Mouse (Mus musculus) testis, postnatal 10 days (tissue): ENCODE data around the gene Rps21.

Source experiments
- DNase-seq: peaks from one replicate; pipeline ENCODE4 v3.0.0; 2021; ENCODE audit warnings: low spot score

Gene Rps21

DNA sequence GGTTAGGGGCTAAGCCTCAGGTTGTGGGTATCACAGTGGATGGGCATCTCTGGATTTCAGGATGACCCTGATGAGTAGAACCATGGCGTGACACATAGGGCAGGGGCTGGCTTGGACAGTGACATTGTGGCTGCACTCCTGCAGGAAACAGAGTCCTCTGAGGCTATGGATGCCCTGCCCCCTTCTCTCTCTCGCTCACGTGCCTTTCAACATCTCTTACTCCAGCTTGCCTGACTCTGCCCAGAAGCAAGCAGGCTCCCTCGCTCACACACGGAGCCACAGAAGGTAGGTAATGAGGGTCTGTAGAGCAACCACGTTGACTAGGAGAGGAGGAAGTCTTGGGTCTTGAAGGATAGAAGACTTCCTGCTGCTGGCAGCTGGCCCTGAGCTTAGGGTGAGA is 33.3 kb downstream of the Rps21 start:
- no peak for DNase-seq

DNA sequence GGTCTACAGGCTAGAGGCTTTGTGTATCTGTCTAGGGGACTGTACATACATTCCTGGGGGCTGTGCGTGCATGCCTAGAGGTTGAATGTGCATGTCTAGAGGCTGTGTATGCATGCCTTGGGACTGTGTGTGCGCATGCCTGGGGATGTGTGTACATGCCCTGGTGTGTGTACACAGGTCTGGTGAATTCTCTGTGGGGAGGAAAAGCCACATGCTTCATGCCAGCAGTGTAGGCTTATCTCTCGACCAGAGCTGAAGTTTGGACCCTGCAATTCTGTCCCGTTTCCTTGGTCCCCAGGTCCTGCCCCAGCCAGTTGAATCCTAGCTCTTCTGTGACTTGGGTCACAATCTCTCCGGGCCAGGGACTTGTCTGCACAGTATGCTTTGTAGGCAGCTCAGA is 34.4 kb downstream of the Rps21 start:
- DNase-seq: no peak

DNA sequence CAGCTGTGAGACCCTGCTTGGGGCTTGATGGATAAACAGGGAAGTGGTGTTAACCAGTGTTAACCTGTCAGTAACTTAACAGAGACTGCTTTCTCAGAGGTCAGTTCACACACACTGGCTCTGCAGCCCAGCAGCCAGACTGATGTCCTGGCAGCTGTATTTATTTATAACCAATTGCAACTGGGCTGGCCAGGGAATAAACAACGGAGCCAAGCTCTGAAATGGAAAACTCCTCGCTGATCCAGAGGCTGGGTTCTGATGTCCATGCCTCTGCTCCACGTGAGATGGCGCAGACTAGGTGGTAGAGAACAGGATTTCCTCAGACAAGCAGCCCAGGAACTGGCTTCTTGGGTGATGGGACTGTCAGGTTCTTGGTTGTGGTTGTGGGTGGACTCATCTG is 34.8 kb downstream of the Rps21 start:
- DNase-seq: no peak

DNA sequence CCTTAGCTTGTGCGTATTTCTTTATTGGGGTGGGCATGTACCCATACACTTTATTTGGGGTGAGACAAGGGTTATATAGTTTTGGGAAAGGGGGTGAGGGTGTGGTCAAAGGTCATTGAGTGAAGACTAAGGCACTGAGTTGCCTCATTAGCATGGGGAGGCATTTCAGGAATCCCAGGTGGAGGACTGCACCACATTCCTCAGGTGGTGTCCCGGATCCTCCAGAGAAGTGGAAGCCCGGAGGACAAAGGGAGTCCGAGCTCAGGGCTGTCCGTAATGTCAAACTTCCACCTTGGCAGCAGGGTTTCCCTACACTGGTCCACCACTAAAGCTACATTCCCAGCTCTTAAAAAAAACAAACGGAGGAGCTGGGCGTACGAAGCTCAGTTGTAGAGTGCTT is 35.7 kb downstream of the Rps21 start:
- no peak for DNase-seq

DNA sequence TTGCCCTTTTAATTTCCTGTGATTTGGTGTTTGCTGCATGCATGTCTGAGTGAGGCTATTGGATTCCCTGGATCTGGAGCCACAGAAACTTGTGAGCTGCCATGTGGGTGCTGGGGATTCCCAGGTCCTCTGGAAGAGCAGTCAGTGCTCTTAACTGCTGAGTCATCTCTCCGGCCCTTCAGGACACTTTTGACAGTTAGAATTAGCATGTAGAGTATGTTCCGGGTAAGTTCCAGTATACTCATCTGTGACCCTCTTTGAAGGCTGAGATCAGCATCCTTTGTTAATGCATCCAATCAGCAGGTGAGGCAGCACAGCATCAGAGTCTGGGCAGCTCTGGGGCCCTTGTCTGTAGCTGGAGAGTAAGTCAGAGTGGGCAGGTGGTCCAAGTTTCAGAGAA is 43.1 kb downstream of the Rps21 start:
- DNase-seq: no peak

DNA sequence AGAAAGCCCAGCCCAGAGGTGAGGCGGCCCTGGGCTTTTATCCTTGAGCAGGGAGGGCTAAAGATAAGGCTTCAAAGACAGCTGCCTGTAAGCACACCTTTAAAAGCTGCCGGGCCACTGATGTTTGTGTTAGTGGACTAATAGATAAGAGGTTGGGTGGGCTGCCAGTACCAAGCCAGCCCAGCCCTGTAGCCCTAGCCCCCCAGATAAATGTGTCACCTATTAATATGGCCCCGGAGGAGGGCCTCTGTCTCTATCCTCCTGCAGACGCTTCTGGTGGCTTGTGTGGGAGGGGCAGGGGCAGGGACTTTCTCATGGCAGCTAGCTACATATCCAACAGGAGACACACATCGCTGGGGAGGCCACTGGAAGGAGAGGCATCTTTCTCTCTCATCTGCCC is 43.6 kb downstream of the Rps21 start:
- no peak for DNase-seq

DNA sequence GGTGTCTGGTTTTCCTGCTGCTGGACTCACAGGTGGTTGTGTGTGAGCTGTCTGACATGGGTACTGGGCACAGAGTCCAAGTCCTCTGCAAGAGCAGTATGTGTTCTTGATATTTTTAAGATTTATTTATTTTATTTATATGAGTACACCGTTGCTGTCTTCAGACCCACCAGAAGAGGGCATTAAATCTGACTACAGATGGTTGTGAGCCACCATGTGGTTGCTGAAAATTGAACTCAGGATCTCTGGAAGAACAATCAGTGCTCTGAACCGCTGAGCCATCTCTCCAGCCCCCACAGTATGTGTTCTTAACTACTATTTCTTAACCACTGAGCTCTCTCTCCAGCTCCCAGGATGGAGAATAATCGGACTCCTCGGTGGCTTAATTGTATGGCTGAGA is 45.0 kb downstream of the Rps21 start:
- DNase-seq: no peak

DNA sequence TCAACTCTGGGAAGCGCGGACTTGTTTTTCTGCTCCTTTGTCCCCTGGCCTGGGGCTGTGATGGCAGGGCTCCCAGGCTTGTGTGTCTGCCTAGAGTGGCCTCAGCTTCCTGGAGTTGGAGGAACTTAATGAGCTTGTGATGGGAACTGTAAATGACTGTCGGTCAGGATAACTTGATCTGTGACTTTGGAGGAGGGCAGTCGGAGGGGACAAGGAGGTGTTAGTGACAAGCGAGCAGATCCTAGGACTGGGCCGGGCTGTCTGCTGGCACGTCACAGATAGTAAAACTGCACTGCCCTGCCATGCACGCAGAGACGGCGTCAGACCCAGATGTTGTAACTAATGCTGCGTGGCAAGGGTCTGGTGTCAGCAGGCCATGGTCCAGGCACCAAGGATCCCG is 46.3 kb downstream of the Rps21 start:
- no peak for DNase-seq

DNA sequence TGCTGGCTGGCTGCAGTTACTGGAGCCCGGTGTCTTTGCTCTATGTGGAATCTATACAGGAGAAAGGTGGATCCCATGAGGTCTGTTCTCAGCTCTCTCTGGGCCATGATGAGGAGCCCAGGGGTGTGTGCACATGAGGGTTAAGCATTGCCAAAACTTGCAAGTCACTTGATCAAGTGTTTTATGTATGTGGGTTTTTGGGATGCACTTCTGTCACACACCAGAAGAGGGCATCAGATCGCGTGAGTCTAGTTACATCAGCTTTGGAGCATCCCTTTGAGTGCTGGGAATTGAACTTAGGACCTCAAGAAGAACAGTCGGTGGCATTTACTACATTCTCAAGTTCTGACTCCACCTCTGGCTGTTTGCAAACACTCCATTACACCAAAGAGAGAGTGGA is 47.4 kb downstream of the Rps21 start:
- DNase-seq: no peak

DNA sequence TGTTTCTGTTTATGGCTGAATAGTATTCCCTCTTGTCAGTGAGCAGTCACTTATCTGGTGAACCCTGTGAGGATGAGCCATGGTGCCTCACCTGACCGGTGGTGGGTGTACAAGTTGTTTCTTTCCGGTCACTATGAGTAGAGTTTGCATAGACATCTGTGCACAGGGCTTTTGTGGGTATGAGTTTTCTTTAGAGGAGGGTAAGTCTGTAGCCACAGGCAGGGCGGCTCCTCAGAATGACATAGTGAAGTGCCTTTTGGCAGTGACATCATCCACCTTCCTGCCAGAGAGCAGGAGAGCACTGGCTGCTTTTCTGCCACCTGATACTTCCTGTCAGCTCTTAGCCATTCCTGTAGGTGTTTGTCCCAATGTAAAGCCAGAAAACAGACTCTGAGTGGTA is 48.3 kb downstream of the Rps21 start:
- DNase-seq: no peak

DNA sequence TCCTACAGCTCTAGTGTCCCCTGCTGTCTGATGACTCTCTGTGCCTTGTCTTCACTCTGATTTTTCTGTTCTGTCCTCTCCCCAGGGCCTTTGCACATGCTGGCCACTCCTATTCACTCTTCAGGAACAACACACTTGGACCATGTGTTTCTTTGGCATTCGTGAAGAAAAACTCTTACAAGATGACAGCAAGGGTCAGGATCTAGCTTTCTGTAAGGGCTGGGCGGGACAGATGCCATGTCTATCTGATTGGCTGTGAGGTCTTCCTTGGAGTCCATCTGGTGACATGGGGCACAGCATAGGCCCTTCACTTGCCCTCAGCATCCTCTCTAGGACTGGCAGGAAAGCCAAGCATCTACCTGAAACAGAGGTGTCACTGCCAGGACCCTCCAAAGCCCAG is 48.8 kb downstream of the Rps21 start:
- no peak for DNase-seq

DNA sequence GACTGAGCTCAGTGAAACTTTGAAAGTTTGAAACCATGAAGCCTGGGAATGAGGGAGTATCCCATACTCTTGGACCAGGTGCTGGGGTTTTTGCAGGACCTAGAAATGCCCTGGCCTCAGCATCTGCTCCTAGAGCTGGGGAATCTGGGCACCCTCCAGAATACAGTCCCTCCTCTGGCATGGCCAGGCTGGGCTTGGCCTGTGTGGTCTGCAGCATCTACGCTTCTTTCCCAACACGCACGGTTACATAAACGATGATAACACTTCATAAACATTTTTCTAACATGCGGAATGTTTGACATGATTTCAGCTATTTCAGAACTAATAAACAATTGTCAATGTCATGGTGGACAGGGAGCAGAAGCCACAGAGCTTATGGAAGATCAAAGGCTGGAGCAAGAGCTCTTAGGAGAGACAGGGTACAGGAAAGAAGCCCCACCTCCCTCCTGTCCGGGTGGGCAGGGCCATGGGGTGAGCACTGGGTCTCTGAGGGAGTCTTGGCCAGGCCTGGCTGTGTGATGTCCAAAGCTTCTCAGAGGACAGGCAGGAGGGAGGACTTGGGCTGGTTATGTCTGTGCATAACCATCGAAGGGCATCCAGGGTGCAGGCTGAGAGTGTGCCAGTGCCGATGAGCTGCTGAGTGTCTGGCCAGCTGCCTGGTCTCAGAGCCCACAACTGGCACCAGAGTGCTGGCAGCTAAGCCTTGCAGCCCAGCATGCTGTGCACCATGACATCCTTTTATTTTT is 49.4 kb downstream of the Rps21 start:
- DNase-seq: no peak

DNA sequence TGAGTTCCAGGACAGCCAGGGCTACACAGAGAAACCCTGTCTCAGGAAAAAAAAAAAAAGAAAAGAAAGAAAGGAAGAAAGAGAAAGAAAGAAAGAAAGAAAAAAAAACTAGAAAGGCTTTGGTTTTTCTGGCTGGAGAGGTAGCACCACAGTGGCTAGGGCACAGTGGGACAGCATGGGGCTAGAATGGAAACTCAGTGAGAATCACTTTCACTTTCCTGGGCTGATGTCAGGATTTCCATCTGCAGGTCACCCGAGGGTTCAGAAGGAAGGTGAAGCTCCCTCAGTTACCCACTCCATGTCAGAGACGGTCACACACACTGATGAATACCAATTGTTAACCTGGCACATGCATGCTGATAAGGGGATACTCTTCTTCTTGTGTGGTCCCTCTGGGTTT is 50.5 kb downstream of the Rps21 start:
- DNase-seq: no peak
